Mouse (Mus musculus) c-Kit-positive CD71-negative TER-119-negative erythroid progenitor cells, embryonic 14.5 days (primary cell): Measurements from ENCODE around the gene Tra2a.

Experiments
- DNase-seq: peaks from one replicate; pipeline ENCODE4 v3.0.0-alpha.2; 2013; ENCODE audit warnings: low read depth

Tra2a gene

GRCm38 (mm10) chr6:49211596-49211995 is 52.2 kb downstream of the Tra2a start:
- no peak for DNase-seq

GRCm38 (mm10) chr6:49209881-49210854 is 53.7 kb downstream of the Tra2a start:
- DNase-seq = no peak

- DNase-seq = no peak
These were observed 54.9 kb downstream of the Tra2a start for GRCm38 (mm10) chr6:49208935-49209334.

- no peak for DNase-seq
These were observed 55.4 kb downstream of the Tra2a start for GRCm38 (mm10) chr6:49208297-49208930.

- DNase-seq = no peak
These were observed 57.4 kb downstream of the Tra2a start for GRCm38 (mm10) chr6:49206416-49206815.

- DNase-seq = no peak
These were observed 68.6 kb downstream of the Tra2a start for GRCm38 (mm10) chr6:49195188-49195587.

- DNase-seq = no peak
These were observed 69.3 kb downstream of the Tra2a start for GRCm38 (mm10) chr6:49194536-49194935.
